In the genomic region with DNA sequence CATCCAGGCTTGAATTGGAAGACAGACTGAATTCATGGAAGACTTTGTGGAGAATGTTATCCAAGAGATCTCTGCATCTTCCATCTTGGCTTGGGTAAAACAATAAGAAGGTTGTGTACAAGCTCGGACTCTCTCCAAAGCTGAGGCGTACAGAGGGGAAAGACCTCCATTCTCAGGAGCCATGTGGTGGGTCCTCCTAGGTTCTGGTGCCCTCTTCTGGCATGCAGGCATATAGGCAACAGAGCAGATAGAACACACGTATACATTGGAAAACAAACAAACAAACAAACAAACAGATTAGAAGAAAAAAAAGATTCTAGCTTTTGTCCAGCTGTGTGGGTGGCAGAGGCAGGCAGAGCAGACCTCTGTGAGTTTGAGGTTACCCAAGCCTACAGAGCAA, we compare ENCODE assay signal across 9 mouse cellular contexts.
DNase-seq lines count a peak whose midpoint lies in the region; ATAC-seq and TF ChIP-seq lines count a peak whose summit lies in the region.
"Had no signal": no experiment of that assay in that cellular context is flagged by ENCODE, and none has a peak within 500 bp of the region (broad histone marks: within the 10 kb centered on the region; RNA-seq: fewer than 3 reads in every experiment).

No protein-coding gene starts in this region.

- H3K9ac ChIP-seq in lung, postnatal 0 days (replicated peaks; ENCODE audit: low read depth) = no peak overlapping the region
- H3K9ac ChIP-seq: heart, embryonic 13.5 days had no signal

- WGBS in lung, postnatal 0 days = 25% methylated on average over 3 of the region's 3 CpGs

- no peak overlapping the region for H3K27ac ChIP-seq in lung, postnatal 0 days (ENCODE audit: low read length)
- H3K27ac ChIP-seq: heart, embryonic 13.5 days had no signal

- H3K4me1 ChIP-seq in lung, postnatal 0 days (ENCODE audit: insufficient read depth, low read depth, low read length) = no peaks in the 10 kb centered on the region
- H3K4me1 ChIP-seq: heart, embryonic 13.5 days had no signal

- no peak overlapping the region for H3K4me2 ChIP-seq in lung, postnatal 0 days (replicated peaks; ENCODE audit: low read depth, low read length)
- H3K4me2 ChIP-seq: heart, embryonic 13.5 days had no signal

- no peaks in the 10 kb centered on the region for H3K36me3 ChIP-seq in lung, postnatal 0 days (ENCODE audit: insufficient read depth, low read length)
- H3K36me3 ChIP-seq: heart, embryonic 13.5 days had no signal

- no peaks in the 10 kb centered on the region for H3K9me3 ChIP-seq in lung, postnatal 0 days (ENCODE audit: low read length)
- H3K9me3 ChIP-seq: heart, embryonic 13.5 days had no signal

- no peak for ATAC-seq in CD4-positive, CD25-positive, alpha-beta regulatory T cell, adult 4 months
- no peak for ATAC-seq in lung, postnatal 0 days
- ATAC-seq in megakaryocyte-erythroid progenitor cell, adult 5-6 weeks (replicated peaks; ENCODE audit: low FRiP score, low TSS enrichment, poor library complexity, severe bottlenecking) = peak; percentile 63; the same call in 1 of the 2 replicates

- H3K27me3 ChIP-seq in lung, postnatal 0 days (replicated peaks; ENCODE audit: insufficient read depth, low read length) = no peaks in the 10 kb centered on the region
- H3K27me3 ChIP-seq: heart, embryonic 13.5 days had no signal

- no peak overlapping the region for H3K4me3 ChIP-seq in lung, postnatal 0 days (ENCODE audit: low read depth, low read length)
- H3K4me3 ChIP-seq: heart, embryonic 13.5 days had no signal

- peak; percentile 72 for TF ChIP-seq CTCF in lung, postnatal 0 days (IDR thresholded peaks at IDR 0.05)

- no peak for TF ChIP-seq EP300 in lung, postnatal 0 days (IDR thresholded peaks at IDR 0.05)

- peak; percentile 17 for DNase-seq in CD4-positive, CD25-positive, alpha-beta regulatory T cell, adult 2 months (ENCODE audit: low read depth, low spot score)
- DNase-seq in lung, postnatal 0 days (ENCODE audit: low spot score) = peak; percentile 17
- DNase-seq in lung, postnatal 25 days (ENCODE audit: low spot score) = no peak
- peak; percentile 47 for DNase-seq in forelimb bud, embryonic 11.5 days (ENCODE audit: low read depth, low spot score)
- DNase-seq in thymus, postnatal 0 days (ENCODE audit: low spot score) = peak; percentile 29
- DNase-seq in urinary bladder, adult 18-20 months (ENCODE audit: low spot score in 2 of 2) = no peak

Comparison
In these comparisons a context has a peak if more than half of its experiments do, and no peak if none do; other contexts are left out.
1. DNase-seq: peak in CD4-positive, CD25-positive, alpha-beta regulatory T cell, adult 2 months (single experiment), lung, postnatal 0 days (single experiment), forelimb bud, embryonic 11.5 days (single experiment) and thymus, postnatal 0 days (single experiment); none in lung, postnatal 25 days (single experiment) and urinary bladder, adult 18-20 months (0 of 2).